Mouse (Mus musculus): ENCODE data around the gene Sfxn2.

- TF ChIP-seq CTCF (IDR thresholded peaks at IDR 0.05; ENCODE audit: low read depth, low read length): no peak
- TF ChIP-seq POLR2A (IDR thresholded peaks at IDR 0.05; ENCODE audit: insufficient read depth, low read length): no peak
- TF ChIP-seq EP300 (IDR thresholded peaks at IDR 0.05; ENCODE audit: insufficient read depth, low read depth, low read length): no peak
Observed at GRCm38 (mm10) chr19:46625519-46625918, 52.4 kb downstream of the Sfxn2 start.

All from ES-Bruce4 (cell line).